Mouse (Mus musculus) v-Abl transformed pro-B cells (cell line): ENCODE measurements around the gene Rpl10.

Experiments
- in situ Hi-C, 2 experiments: fragments of 400-800 bp; cut with MboI; formaldehyde crosslinking; loops; one replicate each; pipeline ENCODE4 v1.15.1; 2025; ENCODE audit not compliant: unreplicated experiment in 2 of 2

Gene Rpl10

GRCm38 (mm10) chrX:74270902-74271551 lies 415 bp downstream of the Rpl10 start:
- in situ Hi-C loops: loop anchor here in 1 of 2 experiments (25.0 kb wide), 1 partner anchor 309 kb away; the partner anchor contains the start of gene Hcfc1

- in situ Hi-C loops: loop anchor here in 1 of 2 experiments (25.0 kb wide), 1 partner anchor 311 kb away; the partner anchor contains the start of gene Hcfc1
Measured at GRCm38 (mm10) chrX:74273422-74274322, 3.1 kb downstream of the Rpl10 start.

GRCm38 (mm10) chrX:74277916-74278315 lies 7.3 kb downstream of the Rpl10 start:
- in situ Hi-C loops: loop anchor here in 1 of 2 experiments (25.0 kb wide), 1 partner anchor 491 kb away; the partner anchor contains the start of genes Idh3g and Ssr4

- in situ Hi-C loops: loop anchor here in 1 of 2 experiments (25.0 kb wide), 1 partner anchor 494 kb away; the partner anchor contains the start of genes Idh3g and Ssr4
Measured at GRCm38 (mm10) chrX:74281041-74281731, 10.6 kb downstream of the Rpl10 start.

DNA sequence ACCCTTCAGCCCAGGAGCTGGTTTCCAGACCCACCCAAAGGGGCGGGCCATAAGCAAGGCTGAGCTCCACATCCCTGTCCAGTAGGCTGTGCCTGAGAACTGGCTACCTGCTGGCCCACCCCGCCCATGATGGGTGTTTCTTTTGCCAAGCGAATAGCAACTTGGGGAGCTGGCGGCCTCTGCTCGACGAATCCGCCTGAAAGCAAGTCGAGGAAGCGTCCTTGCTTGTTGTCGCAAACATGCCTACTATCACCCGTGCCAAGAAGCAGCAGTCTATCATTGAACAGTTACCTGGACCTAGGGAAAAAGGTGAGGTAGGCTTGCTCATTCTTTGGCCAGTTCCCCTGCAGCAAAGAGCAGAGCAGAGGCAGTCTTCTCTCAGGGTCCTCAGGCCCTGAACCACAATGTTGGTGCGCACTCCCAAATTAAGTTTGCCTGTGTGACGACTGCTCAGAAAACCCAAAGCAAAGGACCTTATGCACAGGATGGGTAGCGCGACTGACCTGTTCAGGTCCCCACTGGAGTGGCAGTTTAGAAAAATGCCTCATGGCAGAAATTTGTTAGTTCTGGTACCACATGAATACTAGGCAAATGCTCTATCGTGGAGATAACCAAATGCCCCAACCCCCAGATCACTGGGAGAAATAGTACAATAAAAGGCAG lies 11.3 kb downstream of the Rpl10 start, which contains the start of the genes Taz and Dnase1l1:
Gene Taz (plus strand): TSS at position 181 of the 663 bp plus-strand sequence.
Gene Dnase1l1 (minus strand): TSS at position 606 of the 663 bp plus-strand sequence.
- in situ Hi-C loops: loop anchor here in 1 of 2 experiments (25.0 kb wide), 1 partner anchor 495 kb away; the partner anchor contains the start of genes Idh3g and Ssr4

- in situ Hi-C loops: loop anchor here in 1 of 2 experiments (25.0 kb wide), 1 partner anchor 495 kb away; the partner anchor contains the start of genes Idh3g and Ssr4
Measured at GRCm38 (mm10) chrX:74282395-74283091, 11.9 kb downstream of the Rpl10 start.

GRCm38 (mm10) chrX:74283092-74283437 lies 12.5 kb downstream of the Rpl10 start:
- in situ Hi-C loops: loop anchor here in 1 of 2 experiments (25.0 kb wide), 1 partner anchor 496 kb away; the partner anchor contains the start of genes Idh3g and Ssr4

DNA sequence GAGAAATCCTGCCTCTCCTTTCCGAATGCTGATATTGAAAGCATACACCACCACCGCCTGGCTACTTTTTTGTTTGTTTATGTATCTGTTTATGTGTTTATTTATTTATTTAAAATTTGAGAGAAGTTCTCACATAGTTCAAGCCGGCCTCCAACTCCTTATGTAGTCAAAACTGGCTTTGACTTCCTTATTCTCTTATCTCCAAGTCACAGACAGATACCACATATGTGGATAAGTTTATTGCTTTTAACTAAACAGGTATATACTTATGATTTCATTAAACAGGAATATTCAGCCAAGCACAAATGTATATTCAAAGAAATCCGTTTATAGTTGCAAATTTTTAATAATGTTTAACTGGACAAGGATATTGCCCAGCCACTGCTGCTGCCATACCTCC lies 22.8 kb downstream of the Rpl10 start:
- in situ Hi-C loops: loop anchor here in 1 of 2 experiments (25.0 kb wide), 1 partner anchor 506 kb away; the partner anchor contains the start of genes Idh3g and Ssr4

DNA sequence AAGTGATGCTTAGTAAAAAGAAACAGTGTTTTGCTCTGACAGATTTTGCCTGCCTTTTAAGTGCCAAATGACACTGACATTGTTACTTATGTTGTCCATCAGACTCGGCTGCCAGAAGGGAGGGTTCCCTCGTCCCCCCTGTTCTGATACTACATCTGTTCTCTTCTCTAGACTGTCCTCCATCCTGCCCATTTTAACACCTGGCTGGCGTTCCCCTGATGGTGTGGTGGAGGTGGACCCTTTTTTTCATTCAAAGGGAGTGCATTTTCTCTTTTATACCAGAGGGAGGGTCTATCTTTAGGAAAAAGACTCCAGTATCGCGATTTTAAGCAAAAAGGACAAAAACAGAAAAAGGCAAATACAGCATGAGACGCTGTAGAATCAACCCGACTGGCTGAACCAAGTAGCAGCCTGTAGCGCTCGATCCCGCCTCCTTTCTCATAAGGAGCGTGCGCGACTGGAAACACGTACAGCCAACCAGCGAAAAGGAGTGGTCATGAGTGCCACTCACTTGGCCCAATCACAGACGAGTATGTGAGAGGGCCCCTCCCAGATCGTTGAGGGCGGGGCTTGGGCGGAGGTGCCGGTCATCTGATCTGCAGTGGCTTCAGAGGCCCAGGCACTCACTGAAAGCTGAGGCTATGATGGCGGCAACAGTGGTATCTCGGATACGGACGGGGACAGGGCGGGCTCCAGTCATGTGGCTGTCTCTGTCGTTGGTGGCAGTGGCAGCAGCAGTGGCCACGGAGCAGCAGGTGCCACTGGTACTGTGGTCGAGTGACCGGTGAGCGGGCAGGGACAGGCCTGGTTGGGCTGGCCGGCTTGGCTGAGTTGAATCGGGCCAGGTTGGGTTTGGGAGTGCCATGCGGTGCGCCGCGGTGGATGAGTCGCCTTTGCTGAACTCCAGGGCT lies 26.2 kb downstream of the Rpl10 start, which contains the start of gene Atp6ap1:
Gene Atp6ap1 (plus strand): TSS at position 560 of the 911 bp plus-strand sequence.
- in situ Hi-C loops: loop anchor here in 1 of 2 experiments (25.0 kb wide), 1 partner anchor 509 kb away; the partner anchor contains the start of genes Idh3g and Ssr4

DNA sequence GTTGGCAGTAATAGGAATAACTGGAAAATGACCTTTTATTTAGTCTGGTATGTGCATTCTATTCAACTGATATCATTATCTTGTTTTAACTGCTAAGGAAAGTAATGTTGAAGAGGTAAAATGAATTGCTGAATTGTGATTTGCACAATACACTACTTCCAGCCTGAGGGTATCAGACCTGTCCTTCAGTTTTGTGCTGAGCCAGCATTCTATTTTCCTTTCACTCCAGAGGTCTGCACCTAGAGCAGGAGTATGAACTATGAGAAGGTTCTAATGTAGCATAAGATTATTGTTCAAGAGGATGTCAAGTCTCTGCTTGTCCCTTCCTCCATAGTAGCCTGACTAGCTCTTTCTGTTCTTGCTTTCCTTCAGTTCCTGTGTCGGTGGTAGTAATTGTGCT lies 27.7 kb downstream of the Rpl10 start:
- in situ Hi-C loops: loop anchor here in 1 of 2 experiments (25.0 kb wide), 1 partner anchor 511 kb away; the partner anchor contains the start of genes Idh3g and Ssr4

DNA sequence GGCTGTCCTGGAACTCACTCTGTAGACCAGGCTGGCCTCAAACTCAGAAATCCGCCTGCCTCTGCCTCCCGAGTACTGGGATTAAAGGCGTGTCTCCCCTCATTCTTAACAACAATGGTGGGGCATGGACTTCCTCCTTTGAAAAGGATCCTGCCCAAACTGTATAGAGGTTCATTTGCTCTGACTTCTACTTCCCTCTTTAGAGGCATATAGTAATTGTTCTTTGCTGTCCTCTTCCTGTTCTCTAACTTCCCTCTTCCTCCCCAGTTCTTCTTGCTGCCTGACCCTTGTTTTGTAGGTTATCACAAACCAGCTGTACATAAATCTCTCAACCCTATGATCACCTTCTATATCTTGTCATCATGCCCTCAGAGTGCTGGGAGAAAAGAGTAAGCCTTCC lies 29.1 kb downstream of the Rpl10 start:
- in situ Hi-C loops: loop anchor here in 1 of 2 experiments (10.0 to 25.0 kb wide), 2 partner anchors 45 to 512 kb away; partner anchors contain the start of genes Emd, Idh3g and Ssr4

DNA sequence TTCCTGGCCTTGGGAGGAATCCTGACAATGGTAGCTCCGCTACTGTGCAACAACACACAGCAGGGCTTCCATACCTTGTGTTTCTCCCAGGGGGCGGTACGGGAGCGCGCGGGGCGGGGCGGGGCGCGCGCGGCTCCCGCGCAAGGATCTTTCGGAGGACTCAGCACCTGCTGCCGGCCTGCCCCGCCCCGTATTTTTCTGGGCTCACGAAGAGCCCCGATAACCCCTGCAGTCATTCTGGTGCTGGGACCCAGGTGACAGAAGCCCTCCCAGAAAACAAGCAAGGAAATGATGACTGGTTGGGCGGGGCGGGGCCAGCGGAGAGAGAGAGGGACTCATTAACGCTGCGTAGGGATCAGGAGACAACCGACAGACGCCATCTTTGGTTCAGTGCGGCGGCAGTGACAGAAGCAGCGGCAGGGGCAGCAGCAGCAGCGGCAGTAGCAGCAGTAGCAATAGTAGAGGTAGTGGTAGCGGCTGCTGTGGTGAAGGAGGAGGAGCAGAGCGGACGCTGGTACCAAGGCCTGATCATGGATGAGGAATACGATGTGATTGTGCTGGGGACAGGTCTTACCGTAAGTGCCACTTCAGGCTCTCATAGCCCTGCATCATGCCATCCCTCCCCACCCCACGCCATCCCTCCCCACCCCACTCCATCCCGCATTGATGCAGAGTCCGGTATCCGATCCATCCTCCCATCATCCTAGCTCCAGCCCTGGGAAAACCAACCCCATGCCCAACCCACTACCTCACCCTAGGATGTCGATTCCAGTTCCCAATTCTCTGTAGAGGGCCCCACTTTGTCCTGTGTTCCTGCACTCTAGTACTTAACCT lies 34.5 kb downstream of the Rpl10 start, which contains the start of gene Gdi1:
Gene Gdi1 (plus strand): TSS at position 132 of the 834 bp plus-strand sequence.
- in situ Hi-C loops: loop anchor here in 1 of 2 experiments (10.0 kb wide), 1 partner anchor 50 kb away; the partner anchor contains the start of gene Emd

DNA sequence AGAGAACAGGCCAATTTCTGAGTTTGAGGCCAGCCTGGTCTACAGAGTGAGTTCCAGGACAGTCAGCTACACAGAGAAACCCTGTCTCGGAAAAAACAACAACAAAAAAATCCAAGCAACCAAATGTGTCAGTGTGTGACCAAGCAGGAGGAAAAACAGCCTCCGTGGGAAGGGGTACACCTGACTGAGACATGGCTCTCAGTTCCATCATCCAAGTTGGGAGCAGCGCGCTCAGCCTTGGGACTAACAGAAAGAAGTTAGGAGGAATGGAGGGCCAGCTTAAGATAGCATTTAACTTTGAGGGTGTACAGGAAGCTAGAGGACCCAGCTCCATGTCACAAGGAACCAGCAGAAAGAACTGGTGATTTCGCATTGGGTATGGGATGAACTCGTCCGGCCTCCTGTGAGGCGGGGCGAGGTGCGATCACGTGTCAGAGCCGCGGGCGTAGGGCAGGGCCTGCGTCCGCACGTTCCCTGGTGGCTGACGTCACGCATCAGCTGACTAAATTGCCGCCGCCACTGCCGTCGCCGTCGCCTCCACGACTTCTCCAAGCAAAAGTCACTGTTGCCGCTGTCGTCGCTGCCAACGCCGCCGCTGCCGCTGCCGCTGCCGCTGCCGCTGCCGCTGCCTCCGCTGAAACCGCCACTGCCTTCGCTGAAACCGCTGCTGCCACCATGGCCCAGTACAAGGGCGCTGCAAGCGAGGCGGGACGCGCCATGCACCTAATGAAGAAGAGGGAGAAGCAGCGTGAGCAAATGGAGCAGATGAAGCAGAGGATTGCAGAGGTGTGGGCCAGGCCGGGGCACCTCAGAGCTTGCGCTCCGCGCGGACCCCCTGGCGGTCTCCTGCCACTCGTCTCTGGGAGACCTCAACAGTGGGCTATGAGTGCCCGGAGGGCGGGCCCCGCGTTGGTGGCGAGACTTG lies 42.2 kb downstream of the Rpl10 start, which contains the start of gene Fam50a:
Gene Fam50a (plus strand): TSS at position 494 of the 925 bp plus-strand sequence.
- in situ Hi-C loops: no loop called here
